Mouse (Mus musculus) T-helper 1 cell (primary cell): ENCODE measurements at regions not wholly inside any gene's neighbourhood (a gene's known extent, or its start where the extent isn't known, plus 50 kb on each side); places are given as distances from the start of the nearest gene placed in this dataset.

ENCODE experiments used
- in situ Hi-C: fragments of 300-600 bp; cut with MboI, MseI; formaldehyde crosslinking; loops from one replicate; pipeline ENCODE4 v1.15.1; 2025; ENCODE audit warnings: high pct_unique_total_duplicates

DNA sequence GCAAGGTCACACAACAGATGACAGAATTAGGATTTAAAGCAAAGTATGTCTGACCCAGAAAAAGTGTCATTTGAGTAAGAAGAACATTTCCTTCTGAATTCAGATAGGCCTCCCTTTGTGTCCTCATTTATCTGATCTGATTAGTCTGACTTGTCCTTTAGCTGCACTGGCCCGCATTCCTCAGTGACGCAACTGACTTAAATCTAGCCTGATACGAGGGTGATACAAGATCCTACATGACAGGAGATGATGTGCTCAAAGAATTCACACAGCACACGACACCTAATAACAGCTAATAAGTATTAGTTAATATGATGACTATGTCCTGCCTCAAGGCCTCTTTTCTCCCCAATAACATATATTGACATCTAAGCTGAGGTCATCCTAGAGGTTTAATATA is 192.8 kb downstream of the Nuf2 start:
- in situ Hi-C loops, result no loop called here

DNA sequence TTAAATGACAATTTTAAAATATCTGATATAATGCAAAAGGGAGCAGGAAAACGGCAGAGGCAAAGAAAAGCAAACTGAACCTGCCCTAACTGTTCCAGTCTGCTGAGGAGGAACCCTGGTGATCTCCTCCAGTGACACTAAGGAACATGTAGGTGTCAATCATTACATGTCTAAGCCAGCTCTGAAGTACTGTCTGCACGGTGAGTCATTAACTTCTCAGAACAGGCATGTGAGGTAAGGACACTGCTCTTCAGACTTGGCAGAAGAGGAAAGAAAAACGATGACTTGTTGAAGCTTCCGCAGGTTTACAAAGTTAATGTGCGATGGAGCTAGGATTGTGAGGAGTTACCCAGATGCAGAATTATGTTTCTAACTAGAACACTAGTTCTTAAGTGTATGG is 199.1 kb downstream of the Nuf2 start:
- in situ Hi-C loops, result no loop called here

DNA sequence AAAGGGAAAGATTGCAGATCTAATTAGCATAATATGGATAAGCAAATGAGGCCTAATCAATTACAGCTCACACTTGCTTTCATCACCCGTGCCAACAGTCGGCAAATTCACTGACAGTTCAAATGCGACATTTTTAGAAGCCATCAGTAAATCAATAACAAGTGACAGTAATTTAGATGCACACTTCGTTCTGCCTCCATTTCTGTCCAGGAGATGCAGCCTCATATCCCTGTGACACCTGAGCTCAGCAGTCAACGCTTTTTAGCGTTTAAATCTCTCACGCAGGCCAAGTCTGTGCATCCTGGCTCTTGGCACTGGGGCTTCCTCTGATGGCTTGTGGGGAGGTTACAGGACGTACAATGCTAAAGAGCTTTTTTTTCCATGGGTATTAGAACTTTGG is 218.0 kb downstream of the Nuf2 start:
- in situ Hi-C loops, result no loop called here

DNA sequence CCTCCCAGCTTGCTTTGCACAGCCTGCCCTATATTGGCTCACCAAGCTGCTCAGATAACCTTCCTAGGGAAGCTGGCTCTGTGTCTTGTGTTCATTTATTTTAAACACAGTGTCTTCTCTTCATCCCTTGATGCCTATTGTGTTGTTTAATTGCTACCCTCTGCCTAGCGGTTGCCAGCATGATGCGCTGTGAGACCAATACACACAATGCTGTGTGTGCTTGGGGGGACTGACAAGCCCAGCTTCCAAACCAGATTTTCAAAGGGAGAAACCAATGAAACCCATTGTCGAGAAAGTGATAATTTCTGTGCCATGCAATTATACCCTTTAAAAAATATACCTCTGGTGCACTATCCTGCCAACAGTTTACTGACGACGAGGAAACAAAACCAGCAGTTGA is 247.8 kb downstream of the Nuf2 start:
- in situ Hi-C loops, result no loop called here

DNA sequence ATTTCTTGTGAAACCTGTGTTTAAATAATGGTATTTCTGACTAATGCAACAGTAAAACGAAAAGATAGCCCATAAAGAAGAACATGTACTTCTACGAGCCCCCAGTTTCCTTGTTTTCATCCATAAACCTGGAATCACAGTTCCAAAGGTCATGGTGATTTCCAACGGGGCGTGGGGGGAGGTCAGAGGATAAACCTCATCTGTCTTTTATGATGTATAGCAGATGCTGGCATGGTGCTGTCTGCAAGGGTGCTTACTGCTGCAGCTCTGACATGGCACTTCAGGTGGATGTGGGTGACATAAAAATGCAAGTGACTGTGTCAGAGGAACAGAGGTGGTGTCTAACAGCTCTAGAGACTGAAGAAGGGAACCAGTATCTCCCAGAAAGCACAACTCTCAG is 260.5 kb downstream of the Nuf2 start:
- in situ Hi-C loops, result no loop called here

DNA sequence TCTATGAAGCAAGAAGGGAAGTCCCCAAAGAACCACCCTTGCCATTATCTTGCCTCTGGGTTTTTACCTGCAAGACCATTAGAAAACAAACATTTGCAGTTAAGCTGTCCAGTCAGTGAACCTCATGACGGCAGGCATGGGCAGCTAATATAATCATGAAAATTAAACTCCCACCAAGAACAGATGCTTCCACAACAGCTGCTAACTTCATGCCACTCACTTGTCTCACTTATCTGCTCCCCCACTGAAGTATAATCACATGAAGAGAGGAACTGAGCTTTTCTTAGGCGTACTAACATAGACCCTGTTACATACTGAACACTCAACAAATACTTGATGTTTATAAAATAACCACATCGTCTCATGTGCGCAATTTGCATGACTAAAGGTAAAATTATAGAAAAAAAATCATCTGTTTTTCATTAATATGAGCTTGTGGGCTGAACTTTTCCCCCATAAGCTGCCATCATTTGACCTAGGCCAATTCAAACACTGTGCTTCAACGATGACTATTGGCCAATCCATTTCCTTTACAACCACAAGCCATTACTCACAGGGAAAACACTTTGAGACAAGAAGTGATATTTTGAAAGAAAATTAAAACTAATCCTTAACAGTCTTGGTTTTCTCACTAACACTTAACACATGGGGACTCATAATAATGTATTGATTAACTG is 267.1 kb downstream of the Nuf2 start:
- in situ Hi-C loops, result no loop called here

DNA sequence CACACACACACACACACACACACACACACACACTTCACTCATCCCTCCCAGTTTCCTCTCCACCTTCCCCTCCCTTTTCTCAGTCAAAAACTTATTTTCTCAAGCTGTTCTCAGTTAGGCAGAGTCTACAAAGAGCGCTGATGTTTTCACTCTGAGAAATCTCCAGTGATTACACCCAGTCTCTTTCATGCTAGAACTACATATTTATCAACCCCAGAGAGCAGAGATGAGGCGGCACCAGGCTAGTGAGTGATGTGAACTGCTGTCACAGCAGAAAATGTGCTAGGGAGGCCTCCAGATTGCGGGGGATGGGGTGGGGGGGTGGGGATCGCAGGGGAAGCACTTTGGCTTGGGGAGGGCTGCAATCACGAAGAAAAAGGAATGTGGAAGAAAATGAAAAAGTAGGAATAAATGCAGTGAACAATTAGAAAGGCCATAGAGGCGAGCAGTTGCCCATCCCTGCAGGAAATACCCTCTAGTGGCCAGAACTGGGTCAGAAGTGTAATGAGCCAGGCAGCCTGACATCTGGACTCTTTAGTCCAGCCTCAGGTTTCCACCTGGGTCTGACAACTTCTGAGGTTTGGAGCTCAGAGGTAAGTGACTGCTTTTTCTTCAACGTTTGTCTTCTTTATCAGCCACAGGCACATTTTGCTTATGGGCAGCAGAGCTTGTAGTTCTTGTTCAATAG is 276.9 kb downstream of the Nuf2 start:
- in situ Hi-C loops, result no loop called here

DNA sequence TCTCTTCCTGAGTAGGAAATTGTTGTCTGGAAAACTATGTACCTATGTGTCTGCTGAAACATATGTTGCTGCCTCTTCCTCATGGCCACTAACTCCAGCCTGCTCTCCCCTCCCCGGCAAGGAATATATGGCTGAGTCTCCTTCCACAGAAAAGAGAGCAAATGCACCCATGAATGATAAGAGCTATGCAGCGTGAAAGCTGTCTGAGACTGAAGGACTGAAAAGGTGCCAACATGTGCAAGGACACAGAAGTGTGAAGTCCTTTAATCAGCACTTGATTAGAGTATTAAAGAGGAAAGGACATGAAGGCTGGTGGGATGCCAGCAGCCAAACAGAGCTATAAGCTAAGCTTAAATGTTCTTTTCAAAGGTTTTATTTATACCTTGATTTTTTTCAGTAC is 279.1 kb downstream of the Nuf2 start:
- in situ Hi-C loops, result no loop called here

DNA sequence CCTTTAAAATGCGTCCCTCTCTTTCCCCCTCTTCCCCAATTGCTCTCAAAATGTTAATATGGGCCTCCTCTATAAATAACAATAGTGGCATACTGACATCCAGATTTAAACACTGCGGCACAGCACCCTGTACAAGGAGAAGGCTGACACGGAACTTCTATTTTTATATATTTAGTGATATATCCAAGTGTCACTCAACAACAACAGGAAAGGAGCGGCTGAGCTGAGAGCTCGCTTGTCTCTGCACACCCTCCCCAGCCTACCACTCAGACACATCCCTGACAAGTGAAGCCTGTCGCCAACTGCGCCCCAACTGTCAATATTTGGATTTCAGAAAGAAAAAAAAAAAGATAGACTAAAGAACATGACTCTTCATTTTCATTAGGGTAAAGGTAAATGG is 282.2 kb downstream of the Nuf2 start:
- in situ Hi-C loops, result no loop called here

DNA sequence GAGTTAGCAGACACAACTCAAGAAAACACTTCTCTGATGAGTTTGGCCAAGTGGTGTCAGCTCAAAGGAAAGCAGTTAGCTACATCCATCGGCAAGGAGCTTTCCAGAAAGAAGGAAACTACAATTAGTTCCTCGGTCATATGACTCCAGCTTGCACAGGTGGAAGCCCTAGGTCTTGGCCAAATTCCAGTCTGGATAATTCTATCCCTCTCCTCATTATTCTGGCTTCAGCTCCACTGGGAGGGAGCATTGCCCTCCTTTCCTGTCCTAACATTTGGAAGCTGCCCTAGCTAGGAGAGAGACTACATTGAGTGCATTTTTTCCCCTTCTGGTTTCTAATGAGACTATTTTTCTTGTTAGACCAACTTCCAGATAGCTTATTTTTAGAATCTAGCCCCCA is 290.9 kb downstream of the Nuf2 start:
- in situ Hi-C loops, result no loop called here

DNA sequence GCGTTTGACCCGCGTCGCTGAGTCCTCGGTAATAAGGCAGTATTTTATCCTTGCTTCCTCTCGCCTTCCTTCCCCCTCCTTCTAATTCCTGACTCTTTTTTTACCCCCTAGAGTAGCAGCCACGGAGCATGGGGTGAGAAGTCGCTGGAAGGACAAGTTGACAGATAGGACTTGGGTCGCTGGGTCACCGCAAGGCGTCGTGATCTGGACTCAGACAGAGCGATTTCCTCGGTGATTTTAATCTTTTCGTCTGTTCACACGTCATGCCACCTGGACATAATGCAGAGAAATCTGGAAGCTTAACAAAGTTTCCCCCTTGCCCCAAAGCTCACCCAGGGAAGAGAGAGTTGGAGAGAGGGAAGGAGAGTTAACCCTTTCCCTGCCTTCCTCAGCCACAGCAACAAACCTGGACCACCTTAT is 292.6 kb downstream of the Nuf2 start:
- in situ Hi-C loops, result no loop called here

DNA sequence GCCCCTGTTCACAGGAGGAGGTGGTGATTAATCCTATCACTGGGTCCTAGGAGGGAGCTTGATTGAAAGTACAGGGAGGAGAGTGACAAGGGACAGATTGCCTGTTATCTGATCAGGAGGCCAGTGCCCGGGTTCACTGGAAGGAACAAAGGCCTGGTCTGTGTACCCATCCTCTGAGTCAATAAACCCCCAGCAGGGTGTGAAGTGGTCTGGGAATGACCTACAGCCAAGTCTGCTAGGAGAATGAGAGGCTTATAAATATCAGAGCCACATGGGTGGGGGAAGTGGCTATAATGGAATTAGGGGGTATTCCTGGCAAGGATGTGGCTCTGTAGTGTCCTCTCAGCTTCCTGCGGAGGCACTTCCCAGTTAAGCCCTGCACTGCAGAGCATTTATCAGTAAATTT is 296.0 kb downstream of the Nuf2 start:
- in situ Hi-C loops, result no loop called here

DNA sequence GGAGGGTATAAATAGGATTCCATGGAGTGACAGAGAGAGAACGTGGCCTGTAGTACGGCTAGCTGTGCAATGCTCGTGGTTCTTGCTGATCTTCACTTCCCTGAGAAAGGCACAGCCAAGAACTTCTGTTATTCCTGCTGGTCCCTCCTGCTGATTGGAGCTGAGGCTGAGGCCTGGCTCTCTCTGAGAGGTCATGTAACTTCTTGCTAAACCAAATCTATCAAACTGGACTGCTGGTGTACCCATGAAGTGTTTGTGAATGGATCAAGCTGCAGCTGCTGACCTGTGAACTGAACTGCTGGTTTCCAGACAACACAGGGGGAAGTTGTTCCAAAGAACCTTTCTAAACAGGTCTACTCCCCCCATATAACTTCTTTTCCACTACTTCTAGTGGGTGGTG is 297.9 kb downstream of the Nuf2 start:
- in situ Hi-C loops, result no loop called here

DNA sequence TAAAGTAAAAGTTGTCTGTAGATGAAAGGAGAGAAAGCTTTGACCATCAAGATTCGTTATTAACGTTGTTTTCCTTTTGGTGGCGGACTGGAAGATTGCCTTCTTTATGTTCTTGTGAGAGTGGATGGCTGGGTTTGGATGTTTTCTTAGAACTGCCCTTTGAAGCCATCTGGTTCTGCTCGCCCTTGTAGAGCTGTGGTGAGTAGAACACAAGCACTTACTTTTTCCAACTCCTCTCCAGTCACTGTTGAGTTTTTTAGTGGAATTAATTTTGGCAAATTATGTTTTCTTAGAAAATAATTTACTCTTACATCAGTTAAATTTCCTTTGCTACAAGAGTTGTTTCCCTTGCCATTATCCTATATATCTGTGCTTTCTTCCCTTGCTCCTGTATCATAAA is 301.2 kb downstream of the Nuf2 start:
- in situ Hi-C loops, result no loop called here

DNA sequence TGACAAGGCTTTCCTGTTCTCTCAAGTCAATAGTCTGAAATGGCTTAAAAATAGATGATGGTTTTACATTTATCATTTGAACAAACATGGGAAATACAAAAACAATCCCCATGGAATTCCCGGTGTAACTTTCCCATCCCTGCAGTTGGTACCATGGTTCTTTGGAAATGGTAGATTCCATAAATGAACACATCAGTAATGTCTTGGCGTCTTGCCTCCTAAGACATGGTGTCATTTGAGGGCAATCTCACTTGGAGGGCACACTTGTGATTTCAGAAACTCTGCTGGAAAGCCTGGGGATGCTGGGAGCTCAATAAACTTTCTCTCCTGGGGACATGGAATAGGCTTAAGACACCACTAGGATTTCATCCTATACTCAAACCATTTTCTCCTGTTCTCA is 306.8 kb downstream of the Nuf2 start:
- in situ Hi-C loops, result no loop called here

DNA sequence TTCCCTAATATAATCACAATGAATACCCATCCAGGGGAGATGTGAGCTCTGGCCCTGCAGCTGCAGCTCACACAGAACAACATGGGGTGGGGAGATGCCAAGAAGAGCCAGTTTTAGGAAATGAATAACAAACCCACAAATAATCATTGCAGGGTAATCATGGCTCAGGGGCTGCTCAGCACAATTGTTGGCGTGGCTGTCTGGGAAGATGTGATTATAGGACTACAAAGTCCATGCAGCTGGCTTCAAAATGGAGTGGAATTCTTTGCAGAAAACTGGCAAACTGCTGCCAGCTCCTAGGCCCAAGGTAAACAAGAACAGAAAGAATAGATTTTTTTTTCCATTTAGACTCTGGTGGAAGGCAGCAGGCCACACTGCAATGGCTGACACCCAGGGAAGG is 343.6 kb downstream of the Nuf2 start:
- in situ Hi-C loops, result loop anchor here (5.0 kb wide), 1 partner anchor 1240 kb away; no protein-coding TSS in a partner anchor

DNA sequence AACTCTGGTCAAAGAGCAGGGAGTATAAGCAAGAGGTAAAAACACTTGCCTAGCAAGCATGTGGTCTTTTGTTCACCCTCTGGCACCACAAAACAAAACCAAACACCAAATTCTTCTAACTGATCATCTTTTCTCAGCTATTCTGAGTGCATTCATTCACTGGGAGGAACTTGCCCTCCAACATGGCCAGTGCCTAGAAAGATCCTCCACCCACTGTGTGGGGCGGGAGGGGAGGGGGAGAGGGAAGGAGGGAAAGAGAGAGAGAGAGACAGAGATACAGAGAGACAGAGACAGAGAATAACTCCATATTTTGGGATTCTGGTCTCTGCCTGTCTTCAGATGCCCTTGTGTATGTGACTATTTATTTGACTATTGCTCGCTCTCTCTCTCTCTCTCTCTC is 360.9 kb downstream of the Nuf2 start:
- in situ Hi-C loops, result no loop called here

DNA sequence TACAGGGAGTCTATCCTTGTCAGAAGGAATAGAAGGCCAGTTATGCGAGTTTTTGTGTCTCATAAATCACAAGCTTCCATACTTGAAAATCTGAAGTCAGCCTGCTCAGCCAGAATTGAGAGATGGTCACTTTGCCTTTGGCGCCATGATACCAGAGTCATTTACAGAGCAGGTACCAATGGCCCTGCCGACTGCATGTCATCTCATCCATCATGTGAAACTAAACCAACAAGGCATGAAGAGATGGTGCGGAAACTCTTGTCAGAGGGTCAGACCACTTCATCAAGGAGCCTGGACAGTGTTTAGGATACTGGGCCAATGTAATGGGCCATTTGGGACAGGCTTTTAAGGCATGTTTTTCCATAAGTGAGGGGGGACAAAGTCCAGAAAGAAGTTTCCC is 363.2 kb downstream of the Nuf2 start:
- in situ Hi-C loops, result no loop called here

DNA sequence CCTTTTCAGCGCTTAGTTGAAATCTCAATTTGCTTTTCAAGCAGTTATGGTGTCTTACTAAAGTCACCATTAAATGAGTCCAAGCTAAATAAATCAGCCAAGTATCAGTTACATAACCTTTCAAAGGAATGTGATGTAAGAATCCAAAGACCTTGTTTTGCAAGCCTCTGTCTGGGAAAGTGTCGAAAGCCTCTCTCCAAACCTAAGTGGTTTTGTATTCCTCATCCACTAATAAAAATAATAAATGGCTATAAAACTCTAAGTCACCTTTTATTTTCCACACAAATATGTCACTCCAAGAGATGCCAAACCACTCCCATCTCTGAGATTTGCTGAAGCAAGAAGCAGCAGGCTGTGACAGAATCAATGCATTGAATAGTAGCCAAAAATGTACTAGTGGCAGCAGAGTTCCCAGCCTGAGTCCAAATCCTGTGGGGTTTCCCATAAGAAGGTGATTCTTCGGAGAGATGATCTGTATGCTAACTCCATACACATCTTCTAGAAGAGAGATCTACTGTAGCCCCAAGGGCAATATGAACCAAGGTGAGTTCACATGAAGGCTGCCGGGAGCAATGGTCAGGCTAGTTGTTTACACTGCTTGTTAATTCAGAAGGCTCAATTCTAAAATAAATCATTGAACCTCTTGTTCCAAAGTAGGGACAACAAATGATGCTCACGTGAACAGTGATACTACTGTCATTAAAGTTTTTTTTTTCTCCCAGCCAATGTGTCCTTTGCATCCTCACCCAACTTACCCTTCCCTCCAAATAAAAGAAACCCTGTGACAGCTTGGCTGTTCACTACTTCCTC is 365.0 kb downstream of the Nuf2 start:
- in situ Hi-C loops, result no loop called here

DNA sequence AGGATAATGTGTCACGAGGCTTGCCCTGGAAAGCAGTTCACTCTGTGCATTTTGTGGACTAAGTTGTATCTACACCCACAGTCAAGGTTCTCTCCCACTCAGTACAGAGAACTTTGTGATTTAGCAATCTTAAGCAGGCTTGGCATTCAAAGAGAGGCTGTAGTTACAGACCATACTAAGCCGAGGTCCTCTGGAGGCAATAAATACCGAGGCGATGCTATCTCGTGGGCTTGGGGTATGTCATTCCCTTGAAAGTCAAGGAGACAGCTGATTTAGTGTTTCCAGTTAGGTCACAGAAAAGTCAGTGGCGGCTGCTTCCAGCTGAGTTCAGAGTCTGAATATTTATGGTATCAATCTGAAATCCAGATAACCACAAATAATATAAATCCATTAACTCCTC is 370.4 kb downstream of the Nuf2 start:
- in situ Hi-C loops, result no loop called here

DNA sequence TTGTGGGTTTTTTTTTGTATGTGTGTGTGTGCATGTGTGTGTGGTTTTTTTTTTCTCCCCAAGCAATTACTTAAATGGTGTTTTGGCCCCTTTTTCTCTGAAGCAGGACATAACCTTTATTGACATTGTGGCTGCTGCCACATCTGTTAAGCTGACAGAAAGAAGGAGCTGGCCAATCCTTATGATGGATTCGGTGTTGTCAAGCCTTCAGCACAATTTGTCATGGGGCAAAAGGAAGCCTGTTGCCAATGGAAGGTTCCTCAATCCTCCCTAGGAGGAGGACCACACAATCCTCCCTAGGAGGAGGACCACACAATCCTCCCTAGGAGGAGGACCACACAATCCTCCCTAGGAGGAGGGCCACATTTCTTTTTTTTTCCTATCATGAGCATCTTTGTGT is 371.0 kb downstream of the Nuf2 start:
- in situ Hi-C loops, result no loop called here

DNA sequence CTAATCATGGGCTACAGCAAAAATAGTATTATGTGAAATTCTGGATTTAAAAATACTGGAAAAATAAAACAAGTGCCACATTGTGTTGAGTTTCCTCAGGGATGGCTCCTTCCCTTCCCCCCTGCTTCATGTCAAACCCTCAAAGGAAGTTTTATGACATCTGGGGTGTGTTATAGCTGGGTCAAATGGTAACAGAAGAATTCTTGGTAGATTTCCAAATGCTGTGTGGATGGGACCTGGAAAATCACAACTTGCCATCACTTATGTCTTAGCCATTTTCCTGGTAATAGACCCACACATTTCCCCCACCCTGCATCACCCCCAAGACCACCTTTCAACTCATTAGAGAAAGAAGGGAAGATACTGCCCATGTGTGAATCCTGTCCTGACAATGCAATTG is 371.5 kb downstream of the Nuf2 start:
- in situ Hi-C loops, result no loop called here

DNA sequence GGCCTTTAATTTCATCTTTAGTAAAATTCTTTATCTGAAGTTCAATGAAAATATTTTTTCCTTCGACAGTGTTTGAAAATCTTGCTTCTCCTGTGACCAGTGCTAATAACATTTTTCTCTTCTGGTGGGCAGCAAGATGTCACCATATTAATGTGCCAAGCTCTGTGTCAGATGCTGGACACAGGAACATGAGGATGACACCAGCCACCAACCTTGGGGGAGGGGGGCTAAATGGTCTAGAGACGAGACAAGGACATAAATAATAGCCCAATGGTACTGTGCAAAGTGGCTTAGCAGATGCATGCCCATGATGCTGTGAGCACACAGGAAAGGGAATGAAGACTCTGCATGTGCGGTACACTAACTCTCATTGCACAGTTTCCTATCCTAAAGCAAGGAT is 373.8 kb downstream of the Nuf2 start:
- in situ Hi-C loops, result no loop called here
